Mouse (Mus musculus) testis, adult 2 months (tissue): ENCODE measurements around the gene Prdm8.

Source experiments
- CTCF ChIP-seq: fragments of 200-500 bp; IDR thresholded peaks from 2 replicates; pipeline ENCODE4 v1.5.1; 2012; ENCODE audit warnings: low read depth, mild to moderate bottlenecking, inconsistent platforms, low read length, moderate library complexity; ENCODE audit not compliant: control insufficient read depth, insufficient read depth, insufficient replicate concordance
- POLR2A ChIP-seq: fragments of 200-500 bp; IDR thresholded peaks from 2 replicates; pipeline ENCODE4 v1.6.1; 2012; ENCODE audit warnings: low read depth, mild to moderate bottlenecking, inconsistent platforms, low read length, moderate library complexity; ENCODE audit not compliant: control insufficient read depth

- TF ChIP-seq POLR2A (no peak), CTCF (no peak)
These were observed 59.7 kb downstream of the Prdm8 start for GRCm38 (mm10) chr5:98226710-98227109.
